Mouse (Mus musculus) forebrain, embryonic 12.5 days (tissue): ENCODE measurements around the gene Kbtbd12. TPM values are rescaled to one million over a fixed set of nuclear protein-coding genes. Genes with fewer than 3 reads are reported as not detected.

ENCODE experiments used
- ATAC-seq: fragments of 200-750 bp; cut with Nextera tagmentation; 2 replicates; pipeline ENCODE4 v1.8.0; 2017; ENCODE audit warnings: moderate TSS enrichment; ENCODE audit not compliant: low FRiP score
- H3K27ac ChIP-seq: fragments of 300-500 bp; sonication (generic); 2 replicates; pipeline ENCODE4 v1.5.1; 2016; ENCODE audit warnings: mild to moderate bottlenecking
- H3K27me3 ChIP-seq: fragments of 300-500 bp; sonication (generic); 2 replicates; pipeline ENCODE4 v1.6.1; 2016; ENCODE audit warnings: mild to moderate bottlenecking
- H3K36me3 ChIP-seq: fragments of 300-500 bp; sonication (generic); replicated peaks from 2 replicates; pipeline ENCODE4 v1.6.1; 2016; ENCODE audit warnings: mild to moderate bottlenecking
- H3K4me1 ChIP-seq: fragments of 300-500 bp; sonication (generic); 2 replicates; pipeline ENCODE4 v1.6.1; 2016
- H3K4me2 ChIP-seq: fragments of 300-500 bp; sonication (generic); 2 replicates; pipeline ENCODE4 v1.6.1; 2016; ENCODE audit warnings: mild to moderate bottlenecking, moderate library complexity
- H3K4me3 ChIP-seq: fragments of 300-500 bp; sonication (generic); replicated peaks from 2 replicates; pipeline ENCODE4 v1.5.1; 2016; ENCODE audit warnings: mild to moderate bottlenecking
- H3K9ac ChIP-seq: fragments of 300-500 bp; sonication (generic); 2 replicates; pipeline ENCODE4 v1.6.1; 2016; ENCODE audit warnings: mild to moderate bottlenecking
- H3K9me3 ChIP-seq: fragments of 300-500 bp; sonication (generic); 2 replicates; pipeline ENCODE4 v1.6.1; 2016
- WGBS: fragments of 180-500 bp; shearing (Covaris S2); methylation state at CpG from one replicate; pipeline ENCODE4 v1.1.7; 2016; 5-methylcytosine and 5-hydroxymethylcytosine counted together
- polyA plus RNA-seq: library from polyadenylated mRNA; unstranded; fragments of >200 nt; fragmentation: Nextera tagmentation; extraction: Ambion mirVana; gene quantifications from 2 replicates; pipeline ENCODE4 v1.2.1, GENCODE M21; 2016

The Kbtbd12 gene
- polyA plus RNA-seq, 1 experiment from 2014 or later = 0.15 TPM

- 92% methylated on average over 4 of the region's 4 CpGs for WGBS
- Histone ChIP-seq H3K27ac (no peak overlapping the region), H3K4me3 (no peak overlapping the region), H3K9ac (no peak overlapping the region), H3K36me3 (no peaks in the 10 kb centered on the region), H3K4me2 (no peak overlapping the region), H3K9me3 (no peaks in the 10 kb centered on the region), H3K4me1 (no peaks in the 10 kb centered on the region), H3K27me3 (no peaks in the 10 kb centered on the region)
- ATAC-seq = no peak
Measured at GRCm38 (mm10) chr6:88583950-88584349, 53.8 kb downstream of the Kbtbd12 start.

GRCm38 (mm10) chr6:88576495-88576894 lies 61.3 kb downstream of the Kbtbd12 start:
- Histone ChIP-seq H3K36me3 (no peaks in the 10 kb centered on the region), H3K4me3 (no peak overlapping the region), H3K27me3 (no peaks in the 10 kb centered on the region), H3K9ac (no peak overlapping the region), H3K27ac (no peak overlapping the region), H3K4me2 (no peak overlapping the region), H3K9me3 (no peaks in the 10 kb centered on the region), H3K4me1 (no peaks in the 10 kb centered on the region)
- no peak for ATAC-seq
- 89% methylated on average over 11 of the region's 11 CpGs for WGBS

- Histone ChIP-seq H3K4me3 (no peak overlapping the region), H3K36me3 (no peaks in the 10 kb centered on the region)
Measured at GRCm38 (mm10) chr6:88566676-88567075, 71.1 kb downstream of the Kbtbd12 start.

GRCm38 (mm10) chr6:88565033-88565432 lies 72.7 kb downstream of the Kbtbd12 start:
- H3K4me1 ChIP-seq = peaks cover 5% of the 10 kb centered on the region; the same call in 1 of the 2 replicates
- H3K36me3 ChIP-seq = no peaks in the 10 kb centered on the region
- 33% methylated on average over 6 of the region's 6 CpGs for WGBS
- peaks cover 22% of the 10 kb centered on the region for H3K27me3 ChIP-seq
- no peak overlapping the region for H3K4me3 ChIP-seq
- no peak overlapping the region for H3K9ac ChIP-seq
- ATAC-seq = no peak
- H3K27ac ChIP-seq = no peak overlapping the region
- no peaks in the 10 kb centered on the region for H3K9me3 ChIP-seq
- no peak overlapping the region for H3K4me2 ChIP-seq

More at GRCm38 (mm10) chr6:88566676-88567075, 71.1 kb downstream of the Kbtbd12 start:
- no peaks in the 10 kb centered on the region for H3K9me3 ChIP-seq
- H3K27ac ChIP-seq = no peak overlapping the region
- peaks cover 5% of the 10 kb centered on the region; the same call in 1 of the 2 replicates for H3K4me1 ChIP-seq
- H3K4me2 ChIP-seq = peak overlapping the region; percentile 19
- ATAC-seq = no peak
- no peak overlapping the region for H3K9ac ChIP-seq
- H3K27me3 ChIP-seq = peaks cover 22% of the 10 kb centered on the region
- WGBS = 6% methylated on average over 7 of the region's 7 CpGs

GRCm38 (mm10) chr6:88560156-88560555 lies 77.6 kb downstream of the Kbtbd12 start:
- Histone ChIP-seq H3K4me1 (no peaks in the 10 kb centered on the region), H3K4me3 (no peak overlapping the region), H3K27me3 (peaks cover 6% of the 10 kb centered on the region; the same call in 1 of the 2 replicates), H3K9ac (no peak overlapping the region), H3K9me3 (no peaks in the 10 kb centered on the region), H3K4me2 (no peak overlapping the region), H3K36me3 (no peaks in the 10 kb centered on the region), H3K27ac (no peak overlapping the region)
- ATAC-seq = no peak
- WGBS = 89% methylated on average over 4 of the region's 4 CpGs

GRCm38 (mm10) chr6:88559688-88560087 lies 78.1 kb downstream of the Kbtbd12 start:
- H3K36me3 ChIP-seq = no peaks in the 10 kb centered on the region

GRCm38 (mm10) chr6:88558076-88558475 lies 79.7 kb downstream of the Kbtbd12 start:
- ATAC-seq = no peak
- Histone ChIP-seq H3K4me2 (no peak overlapping the region), H3K4me1 (no peaks in the 10 kb centered on the region), H3K36me3 (no peaks in the 10 kb centered on the region), H3K4me3 (no peak overlapping the region), H3K9me3 (no peaks in the 10 kb centered on the region), H3K27ac (no peak overlapping the region), H3K9ac (no peak overlapping the region), H3K27me3 (no peaks in the 10 kb centered on the region)
- WGBS = 84% methylated on average over 1 of the region's 1 CpGs

More at GRCm38 (mm10) chr6:88559688-88560087, 78.1 kb downstream of the Kbtbd12 start:
- no peaks in the 10 kb centered on the region for H3K4me1 ChIP-seq
- H3K27ac ChIP-seq = no peak overlapping the region
- no peak overlapping the region for H3K9ac ChIP-seq
- no peak for ATAC-seq
- H3K4me2 ChIP-seq = no peak overlapping the region
- H3K4me3 ChIP-seq = no peak overlapping the region
- H3K9me3 ChIP-seq = no peaks in the 10 kb centered on the region
- 21% methylated on average over 5 of the region's 5 CpGs for WGBS
- H3K27me3 ChIP-seq = peaks cover 3% of the 10 kb centered on the region; the same call in 1 of the 2 replicates

GRCm38 (mm10) chr6:88557548-88557947 lies 80.2 kb downstream of the Kbtbd12 start:
- Histone ChIP-seq H3K36me3 (no peaks in the 10 kb centered on the region), H3K4me2 (no peak overlapping the region), H3K27ac (no peak overlapping the region), H3K4me3 (no peak overlapping the region), H3K27me3 (no peaks in the 10 kb centered on the region), H3K9ac (0 out of 2 replicates have a peak overlapping the region, but pooled peaks have one; percentile 12), H3K4me1 (no peaks in the 10 kb centered on the region), H3K9me3 (no peaks in the 10 kb centered on the region)
- 17% methylated on average over 4 of the region's 4 CpGs for WGBS
- no peak for ATAC-seq

- H3K4me2 ChIP-seq = no peak overlapping the region
- no peak for ATAC-seq
- WGBS = 86% methylated on average over 2 of the region's 2 CpGs
- no peak overlapping the region for H3K9ac ChIP-seq
- no peak overlapping the region for H3K27ac ChIP-seq
- no peaks in the 10 kb centered on the region for H3K36me3 ChIP-seq
- H3K4me3 ChIP-seq = no peak overlapping the region
- peaks cover 36% of the 10 kb centered on the region for H3K27me3 ChIP-seq
- H3K9me3 ChIP-seq = no peaks in the 10 kb centered on the region
- peaks cover 8% of the 10 kb centered on the region for H3K4me1 ChIP-seq
Measured at GRCm38 (mm10) chr6:88549916-88550315, 87.8 kb downstream of the Kbtbd12 start.

- no peaks in the 10 kb centered on the region for H3K36me3 ChIP-seq
- H3K27me3 ChIP-seq = peaks cover 42% of the 10 kb centered on the region
- peaks cover 12% of the 10 kb centered on the region for H3K4me1 ChIP-seq
- no peaks in the 10 kb centered on the region for H3K9me3 ChIP-seq
- ATAC-seq = 0 out of 2 replicates have a peak, but pooled peaks have one; percentile 37
- no peak overlapping the region for H3K27ac ChIP-seq
- no peak overlapping the region for H3K9ac ChIP-seq
- 30% methylated on average over 4 of the region's 4 CpGs for WGBS
- no peak overlapping the region for H3K4me3 ChIP-seq
- no peak overlapping the region for H3K4me2 ChIP-seq
Measured at GRCm38 (mm10) chr6:88549137-88549814, 88.5 kb downstream of the Kbtbd12 start.

- no peak for ATAC-seq
- 86% methylated on average over 10 of the region's 10 CpGs for WGBS
- Histone ChIP-seq H3K36me3 (no peaks in the 10 kb centered on the region), H3K9me3 (no peaks in the 10 kb centered on the region), H3K27me3 (peaks cover 44% of the 10 kb centered on the region), H3K9ac (no peak overlapping the region), H3K4me1 (peaks cover 12% of the 10 kb centered on the region), H3K4me3 (no peak overlapping the region), H3K27ac (no peak overlapping the region), H3K4me2 (no peak overlapping the region)
Measured at GRCm38 (mm10) chr6:88548405-88549049, 89.2 kb downstream of the Kbtbd12 start.

- WGBS = 9% methylated on average over 10 of the region's 10 CpGs
- peaks cover 44% of the 10 kb centered on the region for H3K27me3 ChIP-seq
- H3K9ac ChIP-seq = no peak overlapping the region
- H3K4me3 ChIP-seq = no peak overlapping the region
- no peaks in the 10 kb centered on the region for H3K36me3 ChIP-seq
- ATAC-seq = no peak
- H3K4me2 ChIP-seq = peak overlapping the region; percentile 13; the same call in 1 of the 2 replicates
- H3K9me3 ChIP-seq = no peaks in the 10 kb centered on the region
- H3K27ac ChIP-seq = 0 out of 2 replicates have a peak overlapping the region, but pooled peaks have one; percentile 46
- H3K4me1 ChIP-seq = peaks cover 12% of the 10 kb centered on the region
Measured at GRCm38 (mm10) chr6:88545397-88545790, 92.4 kb downstream of the Kbtbd12 start.
